ENCODE assay signal across 15 mouse cellular contexts in the genomic region with DNA sequence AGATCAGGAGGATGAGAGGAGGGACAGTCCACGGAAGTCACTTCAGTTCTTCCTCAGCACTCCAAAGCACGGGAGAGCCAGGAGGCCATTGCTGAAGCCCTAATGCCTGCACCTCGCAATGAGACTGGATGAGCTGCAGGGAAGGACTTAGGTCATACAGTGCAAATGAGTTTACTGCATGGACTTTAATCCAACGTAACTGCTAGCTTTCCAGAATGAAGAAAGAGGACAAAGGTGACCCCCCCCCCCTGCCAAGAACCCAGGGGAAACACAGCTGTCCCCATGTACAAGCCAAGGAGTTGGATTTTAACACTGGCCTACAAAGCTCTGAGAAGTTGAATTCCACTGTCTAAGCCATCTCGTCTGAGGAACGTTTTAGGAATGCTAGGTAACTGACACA. TPM values are rescaled to one million over a fixed set of nuclear protein-coding genes. Genes with fewer than 3 reads are reported as not detected.
DNase-seq lines count a peak whose midpoint lies in the region; ATAC-seq and TF ChIP-seq lines count a peak whose summit lies in the region.
"Had no signal": no experiment of that assay in that cellular context is flagged by ENCODE, and none has a peak within 500 bp of the region (broad histone marks: within the 10 kb centered on the region; RNA-seq: fewer than 3 reads in every experiment).

No protein-coding gene starts in this region.

- no peak overlapping the region for H3K9ac ChIP-seq in intestine, embryonic 15.5 days
- no peak overlapping the region for H3K9ac ChIP-seq in liver, embryonic 14.5 days (replicated peaks)
- no peak overlapping the region for H3K9ac ChIP-seq in forebrain, embryonic 15.5 days (replicated peaks)
- H3K9ac ChIP-seq: forebrain, postnatal 0 days; hindbrain, embryonic 15.5 days; lung, embryonic 14.5 days; neural tube, embryonic 15.5 days had no signal

- CTCF ChIA-PET in Patski (lab: Charles Lee) = interaction anchor here (0.9 to 3.2 kb wide), 6 partner anchors 10 to 190 kb away, joined by 3 to 12 read pairs (median 4); no protein-coding TSS in a partner anchor

- no peak overlapping the region for H3K4me3 ChIP-seq in intestine, embryonic 15.5 days (replicated peaks)
- no peak overlapping the region for H3K4me3 ChIP-seq in liver, embryonic 14.5 days (ENCODE audit: insufficient read depth in 1 of 2, low read depth in 2 of 2, low read length in 2 of 2)
- H3K4me3 ChIP-seq in forebrain, embryonic 15.5 days = no peak overlapping the region
- H3K4me3 ChIP-seq: hindbrain, embryonic 15.5 days; neural tube, embryonic 15.5 days had no signal

- H3K9me3 ChIP-seq in intestine, embryonic 15.5 days = no peaks in the 10 kb centered on the region
- no peaks in the 10 kb centered on the region for H3K9me3 ChIP-seq in liver, embryonic 14.5 days (ENCODE audit: control insufficient read depth, low read length)
- no peaks in the 10 kb centered on the region for H3K9me3 ChIP-seq in forebrain, embryonic 15.5 days
- H3K9me3 ChIP-seq: G1E; hindbrain, embryonic 15.5 days; neural tube, embryonic 15.5 days had no signal

- TF ChIP-seq CTCF in Patski (IDR thresholded peaks at IDR 0.05) = no peak
- no peak for TF ChIP-seq CTCF in liver, embryonic 14.5 days (IDR thresholded peaks at IDR 0.05; ENCODE audit: low read depth)

- peaks cover 10% of the 10 kb centered on the region; the same call in 1 of the 2 replicates for H3K36me3 ChIP-seq in intestine, embryonic 15.5 days
- peaks cover 15% of the 10 kb centered on the region for H3K36me3 ChIP-seq in liver, embryonic 14.5 days (replicated peaks; ENCODE audit: control insufficient read depth, insufficient read depth, low read depth)
- H3K36me3 ChIP-seq in forebrain, embryonic 15.5 days = no peaks in the 10 kb centered on the region; the same call in 1 of the 2 replicates

- in situ Hi-C loops in Patski (cut with MboI; ENCODE audit: low pct_unique_long_range_greater_than_20kb) = no loop called here

- TF ChIP-seq EP300 in liver, embryonic 14.5 days (IDR thresholded peaks at IDR 0.05; ENCODE audit: low read depth) = no peak

- ATAC-seq in Patski = peak; percentile 89
- ATAC-seq in intestine, embryonic 15.5 days = peak; percentile 90
- no peak for ATAC-seq in liver, embryonic 14.5 days (ENCODE audit: insufficient read depth)
- ATAC-seq in forebrain, embryonic 15.5 days (replicated peaks) = no peak

- no peak overlapping the region for H3K4me2 ChIP-seq in intestine, embryonic 15.5 days (replicated peaks)
- no peak overlapping the region for H3K4me2 ChIP-seq in liver, embryonic 14.5 days (ENCODE audit: low read depth)
- H3K4me2 ChIP-seq in forebrain, embryonic 15.5 days (replicated peaks) = no peak overlapping the region
- H3K4me2 ChIP-seq: hindbrain, embryonic 15.5 days; lung, embryonic 14.5 days; neural tube, embryonic 15.5 days had no signal

- 52% methylated on average over 6 of the region's 6 CpGs for WGBS in intestine, embryonic 15.5 days
- WGBS in liver, embryonic 14.5 days (ENCODE audit: insufficient replicate concordance) = 63% methylated on average over 6 of the region's 6 CpGs
- 71% methylated on average over 6 of the region's 6 CpGs for WGBS in forebrain, embryonic 15.5 days

- POLR2A ChIA-PET in Patski (lab: Charles Lee) = interaction anchor here (0.6 to 1.6 kb wide), 3 partner anchors 10 to 202 kb away, joined by 3 to 4 read pairs (median 3); no protein-coding TSS in a partner anchor

- peak; percentile 45 for DNase-seq in kidney, adult 11 months
- no peak for DNase-seq in kidney, postnatal 4 days
- DNase-seq in Patski (ENCODE audit: low read depth, low spot score) = no peak
- DNase-seq in liver, embryonic 14.5 days (ENCODE audit: low read depth in 3 of 3, low spot score in 3 of 3) = no peak
- no peak for DNase-seq in thymus, postnatal 4 days
- no peak for DNase-seq in spleen, adult 12 weeks (ENCODE audit: low spot score)
- DNase-seq: adrenal gland, postnatal 36 days; forebrain, postnatal 0 days; gastrocnemius, postnatal 10 days had no signal

- H3K27ac ChIP-seq in intestine, embryonic 15.5 days = peak overlapping the region; percentile 45; the same call in 1 of the 2 replicates
- H3K27ac ChIP-seq in liver, embryonic 14.5 days = peak overlapping the region; percentile 84
- H3K27ac ChIP-seq in forebrain, embryonic 15.5 days (replicated peaks) = no peak overlapping the region
- H3K27ac ChIP-seq: hindbrain, embryonic 15.5 days; neural tube, embryonic 15.5 days had no signal

- H3K4me1 ChIP-seq in intestine, embryonic 15.5 days (replicated peaks) = peaks cover 19% of the 10 kb centered on the region
- peaks cover 8 to 24% of the 10 kb centered on the region in 2 experiments for H3K4me1 ChIP-seq in liver, embryonic 14.5 days (replicated peaks; ENCODE audit: control insufficient read depth in 2 of 2, insufficient read depth in 2 of 2, low read length in 1 of 2)
- H3K4me1 ChIP-seq in forebrain, embryonic 15.5 days = no peaks in the 10 kb centered on the region
- H3K4me1 ChIP-seq: hindbrain, embryonic 15.5 days; neural tube, embryonic 15.5 days had no signal

- H3K27me3 ChIP-seq in Patski = no peaks in the 10 kb centered on the region
- H3K27me3 ChIP-seq in intestine, embryonic 15.5 days (replicated peaks) = no peaks in the 10 kb centered on the region
- H3K27me3 ChIP-seq in liver, embryonic 14.5 days (ENCODE audit: control insufficient read depth, insufficient read depth, low read length) = no peaks in the 10 kb centered on the region
- H3K27me3 ChIP-seq in forebrain, embryonic 15.5 days = no peaks in the 10 kb centered on the region
- H3K27me3 ChIP-seq: hindbrain, embryonic 15.5 days; neural tube, embryonic 15.5 days had no signal

RNA-seq across cellular contexts. Expression of a gene that starts 16.6 kb away (rescaled TPM):
- polyA plus RNA-seq in Patski (2021) = 86.4 TPM
- polyA plus RNA-seq in intestine, embryonic 15.5 days (2015; fragmentation: Nextera tagmentation; extraction: Ambion mirVana) = 37.1 and 42.7 TPM in 2 replicates
- 7.7 and 11.4 TPM in 2 replicates for polyA plus RNA-seq in liver, embryonic 14.5 days (2012; rRNA removed)
- 16.9 and 18.5 TPM in 2 replicates for polyA plus RNA-seq in liver, embryonic 14.5 days (2014; fragmentation: Nextera tagmentation; extraction: Ambion mirVana)
- polyA plus RNA-seq in forebrain, embryonic 15.5 days (2015; fragmentation: Nextera tagmentation; extraction: Ambion mirVana) = 37.3 and 40.4 TPM in 2 replicates

Comparison
In these comparisons a context has a peak if more than half of its experiments do, and no peak if none do; other contexts are left out.
1. ATAC-seq: peak in Patski (single experiment) and intestine, embryonic 15.5 days (single experiment); none in liver, embryonic 14.5 days (single experiment) and forebrain, embryonic 15.5 days (single experiment).